Mouse (Mus musculus): Measurements from ENCODE around the gene Dvl1.

Dvl1 gene

GRCm38 (mm10) chr4:155883587-155883986, 36.4 kb downstream of the Dvl1 start:
- DNase-seq (ENCODE audit: low spot score): no peak

- no peak for DNase-seq (ENCODE audit: low spot score)
Observed at GRCm38 (mm10) chr4:155886330-155886729, 39.1 kb downstream of the Dvl1 start.

- no peak for DNase-seq (ENCODE audit: low spot score)
Observed at GRCm38 (mm10) chr4:155887674-155888073, 40.5 kb downstream of the Dvl1 start.

GRCm38 (mm10) chr4:155888181-155888580, 41.0 kb downstream of the Dvl1 start:
- DNase-seq (ENCODE audit: low spot score): no peak

GRCm38 (mm10) chr4:155889316-155889715, 42.1 kb downstream of the Dvl1 start:
- no peak for DNase-seq (ENCODE audit: low spot score)

GRCm38 (mm10) chr4:155891011-155891471, 43.8 kb downstream of the Dvl1 start:
- no peak for DNase-seq (ENCODE audit: low spot score)

GRCm38 (mm10) chr4:155891551-155892001, 44.4 kb downstream of the Dvl1 start, which contains the start of the genes Pusl1 and Acap3:
Pusl1 (minus strand) TSS chr4:155891781.
Acap3 (plus strand) TSS chr4:155891822.
- DNase-seq (ENCODE audit: low spot score): peak; percentile 97

GRCm38 (mm10) chr4:155892017-155892416, 44.8 kb downstream of the Dvl1 start:
- peak; percentile 86 for DNase-seq (ENCODE audit: low spot score)

- no peak for DNase-seq (ENCODE audit: low spot score)
Observed at GRCm38 (mm10) chr4:155892438-155893211, 45.4 kb downstream of the Dvl1 start.

GRCm38 (mm10) chr4:155893212-155893690, 46.0 kb downstream of the Dvl1 start:
- no peak for DNase-seq (ENCODE audit: low spot score)

GRCm38 (mm10) chr4:155894311-155894881, 47.2 kb downstream of the Dvl1 start:
- DNase-seq (ENCODE audit: low spot score): peak; percentile 85

GRCm38 (mm10) chr4:155895216-155895615, 48.0 kb downstream of the Dvl1 start:
- DNase-seq (ENCODE audit: low spot score): peak; percentile 62

GRCm38 (mm10) chr4:155895826-155896225, 48.6 kb downstream of the Dvl1 start:
- no peak for DNase-seq (ENCODE audit: low spot score)

GRCm38 (mm10) chr4:155896461-155896860, 49.3 kb downstream of the Dvl1 start:
- DNase-seq (ENCODE audit: low spot score): no peak

GRCm38 (mm10) chr4:155898318-155898717, 51.1 kb downstream of the Dvl1 start:
- DNase-seq (ENCODE audit: low spot score): no peak

- DNase-seq (ENCODE audit: low spot score): no peak
Observed at GRCm38 (mm10) chr4:155899355-155899754, 52.2 kb downstream of the Dvl1 start.

GRCm38 (mm10) chr4:155901205-155901604, 54.0 kb downstream of the Dvl1 start:
- peak; percentile 29 for DNase-seq (ENCODE audit: low spot score)

GRCm38 (mm10) chr4:155903246-155903645, 56.0 kb downstream of the Dvl1 start:
- no peak for DNase-seq (ENCODE audit: low spot score)

GRCm38 (mm10) chr4:155904318-155905102, 57.3 kb downstream of the Dvl1 start:
- peak; percentile 17 for DNase-seq (ENCODE audit: low spot score)

GRCm38 (mm10) chr4:155905634-155906033, 58.4 kb downstream of the Dvl1 start:
- DNase-seq (ENCODE audit: low spot score): no peak

- DNase-seq (ENCODE audit: low spot score): no peak
Observed at GRCm38 (mm10) chr4:155906125-155906524, 58.9 kb downstream of the Dvl1 start.

- DNase-seq (ENCODE audit: low spot score): peak; percentile 2
Observed at GRCm38 (mm10) chr4:155907003-155907402, 59.8 kb downstream of the Dvl1 start.

Data from urinary bladder, postnatal 14 days (tissue).